Mouse (Mus musculus) E14TG2a.4 (cell line): Measurements from ENCODE around the gene Vmp1.

ENCODE experiments used
- CTCF ChIP-seq: conservative IDR thresholded peaks from 2 replicates; pipeline ENCODE4 v1.5.1; 2014; ENCODE audit warnings: low read length
- POU5F1 ChIP-seq: IDR thresholded peaks from 2 replicates; pipeline ENCODE4 v1.6.1; 2014; ENCODE audit warnings: low read length, borderline replicate concordance

GRCm38 (mm10) chr11:86606621-86607339 lies 76.9 kb downstream of the Vmp1 start:
- TF ChIP-seq CTCF, result no peak
- no peak for TF ChIP-seq POU5F1
